Mouse (Mus musculus) embryonic facial prominence, embryonic 12.5 days (tissue): Measurements from ENCODE around the gene Adgrg2. TPM values are rescaled to one million over a fixed set of nuclear protein-coding genes. Genes with fewer than 3 reads are reported as not detected.

ENCODE experiments used
- ATAC-seq: fragments of 200-750 bp; cut with Nextera tagmentation; 2 replicates; pipeline ENCODE4 v1.8.0; 2017; ENCODE audit not compliant: insufficient number of reproducible peaks, insufficient read depth, low FRiP score, low TSS enrichment
- H3K27ac ChIP-seq: fragments of 300-500 bp; sonication (generic); 2 replicates; pipeline ENCODE4 v1.5.1; 2016; ENCODE audit warnings: mild to moderate bottlenecking
- H3K27me3 ChIP-seq: fragments of 300-500 bp; sonication (generic); 2 replicates; pipeline ENCODE4 v1.6.1; 2016; ENCODE audit warnings: mild to moderate bottlenecking, moderate library complexity
- H3K36me3 ChIP-seq: fragments of 300-500 bp; sonication (generic); 2 replicates; pipeline ENCODE4 v1.6.1; 2016; ENCODE audit warnings: mild to moderate bottlenecking
- H3K4me1 ChIP-seq: fragments of 300-500 bp; sonication (generic); 2 replicates; pipeline ENCODE4 v1.6.1; 2016
- H3K4me2 ChIP-seq: fragments of 300-500 bp; sonication (generic); replicated peaks from 2 replicates; pipeline ENCODE4 v1.6.1; 2016; ENCODE audit warnings: mild to moderate bottlenecking, moderate library complexity
- H3K4me3 ChIP-seq: fragments of 300-500 bp; sonication (generic); 2 replicates; pipeline ENCODE4 v1.5.1; 2016; ENCODE audit warnings: mild to moderate bottlenecking
- H3K9ac ChIP-seq: fragments of 300-500 bp; sonication (generic); 2 replicates; pipeline ENCODE4 v1.6.1; 2016; ENCODE audit warnings: mild to moderate bottlenecking, moderate library complexity
- H3K9me3 ChIP-seq: fragments of 300-500 bp; sonication (generic); 2 replicates; pipeline ENCODE4 v1.6.1; 2016; ENCODE audit warnings: mild to moderate bottlenecking, moderate library complexity
- WGBS: fragments of 180-500 bp; shearing (Covaris S2); methylation state at CpG from one replicate; pipeline ENCODE4 v1.1.7; 2016; 5-methylcytosine and 5-hydroxymethylcytosine counted together
- polyA plus RNA-seq: library from polyadenylated mRNA; unstranded; fragments of >200 nt; fragmentation: Nextera tagmentation; extraction: Ambion mirVana; gene quantifications from 2 replicates; pipeline ENCODE4 v1.2.1, GENCODE M21; 2016

Adgrg2 gene
- polyA plus RNA-seq, 1 experiment from 2014 or later: 2.2 TPM

- no peaks in the 10 kb centered on the region for H3K9me3 ChIP-seq
- WGBS: 48% methylated on average over 1 of the region's 1 CpGs
- H3K9ac ChIP-seq: no peak overlapping the region
- no peak overlapping the region for H3K4me2 ChIP-seq
- no peaks in the 10 kb centered on the region for H3K4me1 ChIP-seq
- no peak overlapping the region for H3K4me3 ChIP-seq
- no peak overlapping the region for H3K27ac ChIP-seq
- no peaks in the 10 kb centered on the region for H3K27me3 ChIP-seq
- no peak for ATAC-seq
- H3K36me3 ChIP-seq: no peaks in the 10 kb centered on the region
Measured at GRCm38 (mm10) chrX:160509046-160509445, 118.6 kb downstream of the Adgrg2 start.

DNA sequence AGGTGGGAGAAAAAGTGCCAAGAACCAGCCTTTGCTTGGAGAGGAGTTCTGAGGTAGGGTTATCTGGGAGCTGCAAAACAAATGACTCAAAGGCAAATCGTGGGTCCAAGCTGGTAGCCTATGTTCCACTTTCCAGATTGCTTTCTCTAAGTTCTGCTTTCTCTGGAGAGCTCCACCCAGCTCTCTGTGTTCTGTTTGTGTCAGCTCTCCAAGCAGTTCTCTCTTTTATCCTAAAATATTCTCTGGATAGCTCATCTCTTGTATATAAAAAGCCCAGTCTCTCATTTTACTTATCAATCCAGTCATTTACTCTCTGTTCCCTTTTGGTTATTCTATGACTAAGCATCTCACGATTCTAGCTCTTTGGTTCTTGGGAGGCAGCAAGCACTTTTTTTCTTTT, 119.7 kb downstream of the Adgrg2 start:
- WGBS: 73% methylated on average over 2 of the region's 2 CpGs

DNA sequence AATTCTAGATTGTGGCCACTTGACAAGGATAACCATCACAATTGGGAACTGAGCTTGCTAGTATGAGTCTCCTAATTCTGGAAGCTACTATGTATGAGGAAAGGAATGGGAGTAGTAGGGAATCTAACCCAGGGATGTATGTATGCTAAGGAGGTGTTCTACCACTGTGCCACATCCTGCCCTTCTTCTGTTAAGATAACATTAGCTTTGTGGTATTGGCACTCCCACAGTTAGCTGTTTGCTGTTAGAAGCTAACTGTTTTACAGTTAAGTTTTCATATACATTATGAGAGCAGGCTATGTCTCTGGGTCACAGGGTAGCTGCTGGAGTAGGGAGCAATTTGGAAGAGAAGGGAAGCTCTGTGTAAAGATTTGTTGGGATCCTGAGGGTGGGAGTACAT, 125.5 kb downstream of the Adgrg2 start:
- Histone ChIP-seq H3K4me3 (no peak overlapping the region), H3K4me1 (no peaks in the 10 kb centered on the region), H3K9ac (no peak overlapping the region), H3K27ac (no peak overlapping the region), H3K36me3 (no peaks in the 10 kb centered on the region), H3K27me3 (no peaks in the 10 kb centered on the region), H3K4me2 (no peak overlapping the region), H3K9me3 (no peaks in the 10 kb centered on the region)
- no peak for ATAC-seq

More for the DNA sequence above, 119.7 kb downstream of the Adgrg2 start:
- no peak overlapping the region for H3K27ac ChIP-seq
- no peaks in the 10 kb centered on the region for H3K9me3 ChIP-seq
- no peaks in the 10 kb centered on the region for H3K36me3 ChIP-seq
- no peaks in the 10 kb centered on the region for H3K4me1 ChIP-seq
- no peak for ATAC-seq
- H3K9ac ChIP-seq: no peak overlapping the region
- no peak overlapping the region for H3K4me2 ChIP-seq
- no peak overlapping the region for H3K4me3 ChIP-seq
- no peaks in the 10 kb centered on the region for H3K27me3 ChIP-seq

GRCm38 (mm10) chrX:160542772-160543171, 152.3 kb downstream of the Adgrg2 start:
- Histone ChIP-seq H3K27ac (no peak overlapping the region), H3K4me2 (no peak overlapping the region), H3K4me1 (no peaks in the 10 kb centered on the region), H3K27me3 (no peaks in the 10 kb centered on the region), H3K4me3 (no peak overlapping the region), H3K36me3 (0 out of 2 replicates have a peak, but pooled peaks cover 4% of the 10 kb centered on the region), H3K9me3 (no peaks in the 10 kb centered on the region), H3K9ac (no peak overlapping the region)
- ATAC-seq: no peak
- WGBS: 86% methylated on average over 2 of the region's 2 CpGs

Other genes with a start within 250 kb of the Adgrg2 start
- gene Phka2, start 111.5 kb downstream of the Adgrg2 start, polyA plus RNA-seq: 18.3 and 18.4 TPM in 2 replicates